Mouse (Mus musculus) lung, embryonic 15.5 days (tissue): Measurements from ENCODE around the gene Ntmt1. TPM values are rescaled to one million over a fixed set of nuclear protein-coding genes. Genes with fewer than 3 reads are reported as not detected.
A peak's percentile ranks its signal among the peaks of the same experiment; 100 is the strongest.

Source experiments
- ATAC-seq: fragments of 200-750 bp; cut with Nextera tagmentation; 2 replicates; pipeline ENCODE4 v1.8.0; 2017; ENCODE audit warnings: moderate number of reproducible peaks, borderline replicate concordance; ENCODE audit not compliant: low FRiP score, low TSS enrichment; ENCODE audit errors: extremely low read depth
- H3K27ac ChIP-seq: fragments of 300-500 bp; sonication (generic); 2 replicates; pipeline ENCODE4 v1.5.1; 2015; ENCODE audit warnings: moderate library complexity, mild to moderate bottlenecking, inconsistent platforms
- H3K27me3 ChIP-seq: fragments of 300-500 bp; sonication (generic); 2 replicates; pipeline ENCODE4 v1.6.1; 2015; ENCODE audit warnings: inconsistent platforms
- H3K36me3 ChIP-seq: fragments of 300-500 bp; sonication (generic); 2 replicates; pipeline ENCODE4 v1.6.1; 2015; ENCODE audit warnings: inconsistent platforms
- H3K4me1 ChIP-seq: fragments of 300-500 bp; sonication (generic); 2 replicates; pipeline ENCODE4 v1.6.1; 2015; ENCODE audit warnings: inconsistent platforms
- H3K4me2 ChIP-seq: fragments of 300-500 bp; sonication (generic); 2 replicates; pipeline ENCODE4 v1.6.1; 2015; ENCODE audit warnings: inconsistent platforms, mild to moderate bottlenecking, moderate library complexity
- H3K4me3 ChIP-seq: fragments of 300-500 bp; sonication (generic); 2 replicates; pipeline ENCODE4 v1.5.1; 2015; ENCODE audit warnings: mild to moderate bottlenecking, inconsistent platforms
- H3K9ac ChIP-seq: fragments of 300-500 bp; sonication (generic); 2 replicates; pipeline ENCODE4 v1.6.1; 2015; ENCODE audit warnings: inconsistent platforms
- H3K9me3 ChIP-seq: fragments of 300-500 bp; sonication (generic); 2 replicates; pipeline ENCODE4 v1.6.1; 2016; ENCODE audit warnings: inconsistent platforms
- WGBS: fragments of 180-500 bp; shearing (Covaris S2); methylation state at CpG from one replicate; pipeline ENCODE4 v1.1.7; 2015; 5-methylcytosine and 5-hydroxymethylcytosine counted together
- polyA plus RNA-seq: library from polyadenylated mRNA; unstranded; fragments of >200 nt; fragmentation: Nextera tagmentation; extraction: Ambion mirVana; gene quantifications from 2 replicates; pipeline ENCODE4 v1.2.1, GENCODE M21; 2015

The Ntmt1 gene
- polyA plus RNA-seq, 1 experiment from 2014 or later: 82.9 TPM

DNA sequence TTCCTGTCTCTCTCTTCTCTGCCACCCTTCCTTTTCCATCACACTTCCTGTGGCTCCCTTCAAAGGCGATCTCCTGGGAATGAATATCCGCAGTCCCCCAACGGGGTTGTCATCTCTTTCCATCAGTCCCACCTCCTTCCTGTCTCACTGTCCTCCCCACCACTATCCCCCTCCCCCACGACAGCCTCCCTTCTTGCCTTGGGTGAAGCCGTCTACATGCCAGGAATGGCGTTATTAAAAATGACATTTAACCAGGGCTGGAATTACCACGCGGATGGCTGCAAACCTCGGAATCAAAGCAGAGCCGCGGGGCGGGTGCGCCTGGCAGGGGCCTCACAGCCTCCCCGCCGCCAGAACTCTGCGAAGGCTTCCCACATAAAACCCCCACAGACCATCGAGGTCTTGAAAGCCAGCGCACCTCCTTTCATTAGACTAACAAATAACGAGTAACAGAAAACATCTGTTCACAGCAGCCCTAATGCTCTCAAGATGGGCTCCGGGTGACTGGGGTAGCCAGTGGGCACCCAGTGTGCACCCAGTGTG, 45.2 kb downstream of the Ntmt1 start:
- no peak overlapping the region for H3K27ac ChIP-seq
- H3K4me2 ChIP-seq: peak overlapping the region; percentile 21; the same call in 1 of the 2 replicates
- no peak overlapping the region for H3K9ac ChIP-seq

DNA sequence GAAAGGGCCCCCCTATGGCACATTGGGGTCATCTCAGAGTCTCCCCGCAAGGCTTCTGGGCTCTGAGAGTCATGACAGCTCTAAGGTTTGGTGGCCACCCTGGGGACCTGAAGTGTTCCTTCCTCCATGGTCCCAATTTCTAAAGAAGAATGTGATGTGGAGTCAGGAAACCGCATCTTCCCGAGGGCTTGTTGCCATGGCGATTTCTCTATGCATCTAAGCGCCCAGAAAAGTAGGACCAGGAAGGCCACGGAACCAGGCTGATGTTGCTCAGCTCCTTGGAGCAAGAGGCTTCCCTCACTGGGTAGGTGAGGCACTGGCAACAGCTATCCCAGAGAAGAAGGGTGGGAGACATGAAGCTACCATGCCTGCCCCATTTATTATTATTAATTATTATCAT, 49.5 kb downstream of the Ntmt1 start:
- 71% methylated on average over 6 of the region's 6 CpGs for WGBS
- ATAC-seq: no peak
- Histone ChIP-seq H3K36me3 (no peaks in the 10 kb centered on the region), H3K4me1 (peaks cover 11% of the 10 kb centered on the region), H3K27me3 (no peaks in the 10 kb centered on the region), H3K4me3 (no peak overlapping the region), H3K9ac (no peak overlapping the region), H3K4me2 (no peak overlapping the region), H3K27ac (no peak overlapping the region), H3K9me3 (no peaks in the 10 kb centered on the region)

More for the DNA sequence above, 45.2 kb downstream of the Ntmt1 start:
- peaks cover 4% of the 10 kb centered on the region; the same call in 1 of the 2 replicates for H3K27me3 ChIP-seq
- peaks cover 21% of the 10 kb centered on the region for H3K4me1 ChIP-seq
- no peak overlapping the region for H3K4me3 ChIP-seq
- H3K36me3 ChIP-seq: no peaks in the 10 kb centered on the region
- no peaks in the 10 kb centered on the region for H3K9me3 ChIP-seq
- no peak for ATAC-seq
- WGBS: 20% methylated on average over 20 of the region's 20 CpGs

DNA sequence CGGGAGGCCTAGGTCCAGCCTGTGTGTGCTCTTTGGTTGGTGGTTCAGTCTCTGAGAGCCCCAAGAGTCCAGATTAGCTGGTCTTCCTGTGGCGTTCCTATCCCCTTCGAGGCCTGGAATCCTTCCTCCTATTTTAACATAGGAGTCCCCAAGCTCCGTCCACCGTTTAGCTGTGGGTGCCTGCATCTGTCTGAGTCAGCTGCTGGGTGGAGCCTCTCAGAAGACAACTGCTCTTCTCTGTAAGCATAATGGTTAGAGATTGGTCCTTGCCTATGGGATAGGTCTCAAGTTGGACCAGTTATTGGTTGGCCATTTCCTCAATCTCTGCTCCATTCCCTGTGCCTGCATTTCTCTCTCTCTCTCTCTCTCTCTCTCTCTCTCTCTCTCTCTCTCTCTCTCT, 52.2 kb downstream of the Ntmt1 start:
- H3K4me2 ChIP-seq: no peak overlapping the region
- no peak overlapping the region for H3K4me3 ChIP-seq
- 65% methylated on average over 5 of the region's 5 CpGs for WGBS
- ATAC-seq: no peak
- peaks cover 15% of the 10 kb centered on the region for H3K27me3 ChIP-seq
- no peaks in the 10 kb centered on the region for H3K36me3 ChIP-seq
- H3K27ac ChIP-seq: no peak overlapping the region
- no peaks in the 10 kb centered on the region for H3K9me3 ChIP-seq
- H3K4me1 ChIP-seq: peaks cover 9% of the 10 kb centered on the region
- no peak overlapping the region for H3K9ac ChIP-seq

DNA sequence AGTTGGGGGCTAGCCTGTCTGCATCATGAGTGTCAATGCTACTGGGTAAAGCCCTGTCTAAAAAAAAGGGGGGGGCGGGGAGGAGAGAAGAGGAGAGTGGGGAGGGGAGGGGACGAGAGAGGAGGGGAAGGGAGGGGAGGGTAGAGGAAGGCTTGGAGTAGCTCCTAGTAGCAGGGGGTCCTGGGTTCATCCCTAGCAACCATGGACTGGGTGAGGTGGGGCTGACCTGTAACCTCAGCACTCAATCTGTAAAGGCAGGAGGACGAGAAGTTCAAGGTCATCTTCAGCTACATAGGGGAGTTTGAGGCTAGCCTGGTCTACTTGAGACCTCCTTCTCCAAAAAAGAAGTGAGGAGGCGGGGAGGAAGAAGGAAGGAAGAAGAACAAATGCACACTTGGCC, 54.5 kb downstream of the Ntmt1 start:
- no peak overlapping the region for H3K9ac ChIP-seq
- ATAC-seq: no peak
- H3K27ac ChIP-seq: no peak overlapping the region
- peaks cover 21% of the 10 kb centered on the region for H3K27me3 ChIP-seq
- H3K9me3 ChIP-seq: no peaks in the 10 kb centered on the region
- 62% methylated on average over 4 of the region's 4 CpGs for WGBS
- H3K4me3 ChIP-seq: no peak overlapping the region
- H3K4me2 ChIP-seq: no peak overlapping the region
- peaks cover 14% of the 10 kb centered on the region for H3K4me1 ChIP-seq
- no peaks in the 10 kb centered on the region for H3K36me3 ChIP-seq

DNA sequence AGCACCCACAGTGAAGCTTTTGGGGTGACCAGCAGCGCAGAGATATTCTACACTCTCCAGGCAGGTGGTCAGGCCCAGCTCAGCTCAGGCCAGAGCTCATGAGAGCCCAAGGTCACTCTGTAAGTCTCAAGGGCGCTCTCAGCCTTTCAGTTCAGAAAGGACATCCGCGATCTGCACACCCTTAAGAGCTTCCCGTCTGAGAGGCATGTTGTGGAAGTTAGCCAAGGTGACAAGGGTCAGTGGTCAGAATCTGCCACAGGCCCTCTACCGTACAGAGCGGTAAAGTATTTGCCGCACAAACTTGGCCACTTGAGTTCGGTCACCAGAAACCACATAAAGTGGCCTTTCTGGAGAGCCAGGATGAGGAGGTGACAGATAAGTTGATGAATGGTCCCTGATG, 55.9 kb downstream of the Ntmt1 start:
- H3K36me3 ChIP-seq: no peaks in the 10 kb centered on the region
- no peak overlapping the region for H3K4me2 ChIP-seq
- peaks cover 14% of the 10 kb centered on the region for H3K4me1 ChIP-seq
- H3K27me3 ChIP-seq: peaks cover 21% of the 10 kb centered on the region
- no peaks in the 10 kb centered on the region for H3K9me3 ChIP-seq
- H3K4me3 ChIP-seq: no peak overlapping the region
- WGBS: 51% methylated on average over 9 of the region's 9 CpGs
- no peak for ATAC-seq
- H3K9ac ChIP-seq: no peak overlapping the region
- H3K27ac ChIP-seq: no peak overlapping the region

DNA sequence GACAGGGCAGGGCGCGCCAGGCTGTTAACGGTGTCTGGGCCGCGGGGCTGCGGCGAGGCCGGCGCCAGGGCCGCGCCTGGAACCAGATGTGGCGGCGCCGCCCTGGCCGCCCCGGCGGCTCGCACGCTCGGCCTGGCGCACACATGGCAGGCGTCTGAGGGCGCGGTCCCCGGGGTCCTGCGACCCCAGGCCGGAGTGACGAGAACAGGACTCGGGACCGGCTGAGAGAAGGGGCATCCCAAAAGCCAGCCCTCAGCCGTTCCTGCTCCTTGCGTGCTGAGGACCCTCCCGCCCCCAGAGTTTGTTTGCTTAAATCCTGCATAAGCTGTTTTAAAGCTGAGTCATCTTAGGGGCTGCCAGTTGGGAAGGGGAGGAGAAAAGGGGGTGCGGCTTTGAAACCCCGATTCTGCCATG, 57.3 kb downstream of the Ntmt1 start:
- peaks cover 14% of the 10 kb centered on the region for H3K4me1 ChIP-seq
- H3K9me3 ChIP-seq: no peaks in the 10 kb centered on the region
- H3K27me3 ChIP-seq: peaks cover 21% of the 10 kb centered on the region
- peak overlapping the region; percentile 34 for H3K4me3 ChIP-seq
- H3K9ac ChIP-seq: no peak overlapping the region
- WGBS: 2% methylated on average over 35 of the region's 35 CpGs
- H3K27ac ChIP-seq: no peak overlapping the region
- H3K36me3 ChIP-seq: no peaks in the 10 kb centered on the region
- H3K4me2 ChIP-seq: peak overlapping the region; percentile 68
- peak; percentile 57 for ATAC-seq

DNA sequence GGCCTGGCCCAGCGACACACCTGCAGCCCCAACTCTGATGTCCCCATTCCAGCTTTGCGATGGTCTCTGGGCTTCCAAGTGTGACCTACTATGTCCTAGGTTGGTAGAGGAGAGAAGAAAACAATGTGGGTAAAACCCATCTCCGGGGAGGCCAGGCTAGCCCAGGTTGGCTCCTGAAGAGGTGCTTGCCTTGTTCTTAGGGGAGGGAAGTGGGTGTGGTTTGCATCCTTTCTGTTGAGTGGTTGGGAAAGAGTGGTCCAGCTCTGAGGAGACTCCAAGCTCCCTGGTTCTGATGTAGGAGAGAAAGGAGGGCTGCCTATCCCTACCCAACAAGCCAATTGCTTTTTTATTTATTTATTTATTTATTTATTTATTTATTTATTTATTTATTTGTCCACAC, 57.8 kb downstream of the Ntmt1 start:
- WGBS: 61% methylated on average over 3 of the region's 3 CpGs
- ATAC-seq: 0 out of 2 replicates have a peak, but pooled peaks have one; percentile 7
- no peaks in the 10 kb centered on the region for H3K9me3 ChIP-seq
- peak overlapping the region; percentile 68 for H3K4me2 ChIP-seq
- H3K36me3 ChIP-seq: no peaks in the 10 kb centered on the region
- H3K27ac ChIP-seq: no peak overlapping the region
- peak overlapping the region; percentile 34; the same call in 1 of the 2 replicates for H3K4me3 ChIP-seq
- peaks cover 21% of the 10 kb centered on the region for H3K27me3 ChIP-seq
- peaks cover 14% of the 10 kb centered on the region for H3K4me1 ChIP-seq
- no peak overlapping the region for H3K9ac ChIP-seq

DNA sequence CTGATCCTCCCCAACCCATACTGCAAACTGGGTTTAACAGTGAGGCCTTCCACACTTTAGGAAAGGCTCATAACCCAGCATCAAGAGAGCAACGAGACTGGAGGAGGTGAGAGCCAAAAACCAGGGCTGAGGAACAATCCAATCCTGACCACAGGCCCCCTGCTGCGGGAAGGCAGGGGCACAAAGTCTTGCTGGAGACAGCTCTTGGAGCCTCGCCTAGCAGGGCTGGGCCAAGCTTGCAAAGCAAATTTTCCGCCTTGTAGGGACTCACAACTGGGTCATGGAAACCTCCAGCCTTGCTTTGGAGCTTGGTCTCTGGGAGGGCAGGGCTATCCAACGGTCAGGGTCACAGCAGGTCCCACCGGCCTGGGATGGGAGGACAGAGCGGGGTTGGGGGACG, 63.2 kb downstream of the Ntmt1 start:
- ATAC-seq: no peak
- 64% methylated on average over 8 of the region's 8 CpGs for WGBS
- H3K27ac ChIP-seq: no peak overlapping the region

More for the DNA sequence above, 63.2 kb downstream of the Ntmt1 start:
- Histone ChIP-seq H3K4me2 (no peak overlapping the region), H3K4me3 (no peak overlapping the region), H3K9ac (no peak overlapping the region), H3K27me3 (no peaks in the 10 kb centered on the region), H3K4me1 (peaks cover 23% of the 10 kb centered on the region), H3K36me3 (no peaks in the 10 kb centered on the region), H3K9me3 (no peaks in the 10 kb centered on the region)

Other genes starting within 250 kb of the Ntmt1 start
- gene Cstad, start 212.8 kb upstream of the Ntmt1 start, polyA plus RNA-seq: 0.68 and 1.0 TPM in 2 replicates
- 4.7 and 6.0 TPM in 2 replicates for gene 1700001O22Rik, start 4.2 kb upstream of the Ntmt1 start, polyA plus RNA-seq
- 31.8 and 34.0 TPM in 2 replicates for gene Asb6, start 22.5 kb downstream of the Ntmt1 start, polyA plus RNA-seq
- gene Prrx2, start 27.1 kb downstream of the Ntmt1 start, polyA plus RNA-seq: 9.7 and 12.5 TPM in 2 replicates
- gene Ptges, start 122.0 kb downstream of the Ntmt1 start, polyA plus RNA-seq: 19.3 and 24.1 TPM in 2 replicates
- gene Tor1b, start 145.1 kb downstream of the Ntmt1 start, polyA plus RNA-seq: 38.6 and 38.7 TPM in 2 replicates
- 79.3 and 79.4 TPM in 2 replicates for gene Tor1a, start 160.1 kb downstream of the Ntmt1 start, polyA plus RNA-seq
- 55.6 and 56.9 TPM in 2 replicates for gene BC005624, start 174.4 kb downstream of the Ntmt1 start, polyA plus RNA-seq
- gene Usp20, start 174.5 kb downstream of the Ntmt1 start, polyA plus RNA-seq: 14.8 and 16.6 TPM in 2 replicates